Mouse (Mus musculus): ENCODE data around the gene Hist1h2ap.

- TF ChIP-seq EP300 (IDR thresholded peaks at IDR 0.05; ENCODE audit: low read depth) = no peak
- TF ChIP-seq CTCF (IDR thresholded peaks at IDR 0.05; ENCODE audit: low read depth) = no peak
Observed at GRCm38 (mm10) chr13:21861608-21862007, 28.3 kb upstream of the Hist1h2ap start.
